Mouse (Mus musculus): ENCODE measurements around the gene Tex12. TPM values are rescaled to one million over a fixed set of nuclear protein-coding genes. Genes with fewer than 3 reads are reported as not detected.
A peak's percentile ranks its signal among the peaks of the same experiment; 100 is the strongest.

Gene Tex12
- polyA plus RNA-seq, 1 experiment from 2014 or later: 0.33 TPM

DNA sequence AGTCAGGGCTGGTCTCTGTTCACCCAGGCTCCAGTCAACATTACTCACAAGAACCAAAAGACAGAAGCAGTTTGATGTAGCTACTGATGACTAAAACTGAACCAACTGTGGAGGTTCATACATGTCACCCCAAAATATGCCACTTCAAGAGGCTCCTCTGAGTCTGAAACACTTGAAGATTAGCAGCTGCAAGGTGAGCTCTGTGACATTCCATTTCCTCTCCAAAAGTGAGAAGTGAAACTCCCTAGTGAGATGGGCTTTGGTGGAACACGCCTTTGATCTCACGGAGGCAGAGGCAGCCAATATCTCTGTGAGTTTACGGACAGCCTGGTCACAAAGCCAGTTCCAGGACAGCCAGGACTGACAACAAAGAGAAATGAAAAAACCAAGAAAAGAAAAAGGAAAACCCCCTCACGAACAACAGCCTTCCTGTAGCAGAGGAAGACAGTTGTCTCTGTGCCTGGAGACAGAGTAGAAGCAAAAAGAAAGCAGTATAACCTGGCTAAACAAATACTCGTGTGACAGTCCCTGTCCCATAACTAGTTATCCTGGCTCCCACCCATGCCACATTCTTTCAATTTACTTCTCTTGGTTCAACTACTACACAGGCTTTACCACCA is 13.2 kb downstream of the Tex12 start:
- H3K27ac ChIP-seq (replicated peaks; ENCODE audit: low read depth, low read length): no peak overlapping the region
- H3K4me2 ChIP-seq (ENCODE audit: low read length): no peak overlapping the region
- ATAC-seq (ENCODE audit: low FRiP score, low TSS enrichment) (no peak), DNase-seq (no peak)
- H3K9ac ChIP-seq (replicated peaks; ENCODE audit: low read length): no peak overlapping the region
- H3K9me3 ChIP-seq (ENCODE audit: control insufficient read depth, low read length): no peaks in the 10 kb centered on the region
- H3K4me3 ChIP-seq (replicated peaks; ENCODE audit: low read depth, low read length): no peak overlapping the region
- no peaks in the 10 kb centered on the region for H3K36me3 ChIP-seq (ENCODE audit: control insufficient read depth, insufficient read depth, low read length)
- no peaks in the 10 kb centered on the region for H3K27me3 ChIP-seq (ENCODE audit: control insufficient read depth, insufficient read depth, low read length)
- H3K4me1 ChIP-seq (ENCODE audit: control insufficient read depth, insufficient read depth, low read length): no peaks in the 10 kb centered on the region
- WGBS: 59% methylated on average over 5 of the region's 5 CpGs

DNA sequence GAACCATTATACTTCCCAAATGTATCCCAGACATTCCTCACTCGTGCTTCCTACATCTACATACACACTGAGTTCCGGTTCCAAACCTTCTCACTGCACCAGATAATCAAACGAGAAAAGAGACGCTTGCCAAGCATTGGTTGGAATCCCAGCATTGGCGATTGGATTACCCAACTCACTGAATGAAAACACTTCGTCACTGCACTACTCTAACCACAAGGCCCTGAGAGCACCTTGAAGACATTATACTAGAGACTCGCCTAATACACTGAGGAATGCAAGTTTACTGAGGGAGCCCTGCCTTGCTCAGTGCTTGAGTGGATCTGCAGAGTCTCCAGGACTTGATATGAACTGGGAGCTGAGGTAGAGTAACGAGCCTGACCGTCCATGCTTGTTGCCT is 18.7 kb downstream of the Tex12 start:
- no peak overlapping the region for H3K4me3 ChIP-seq (replicated peaks; ENCODE audit: low read depth, low read length)
- H3K9ac ChIP-seq (replicated peaks; ENCODE audit: low read length): no peak overlapping the region
- no peaks in the 10 kb centered on the region for H3K9me3 ChIP-seq (ENCODE audit: control insufficient read depth, low read length)
- ATAC-seq (ENCODE audit: low FRiP score, low TSS enrichment): no peak
- no peaks in the 10 kb centered on the region for H3K27me3 ChIP-seq (ENCODE audit: control insufficient read depth, insufficient read depth, low read length)
- H3K4me1 ChIP-seq (ENCODE audit: control insufficient read depth, insufficient read depth, low read length): no peaks in the 10 kb centered on the region
- 81% methylated on average over 9 of the region's 9 CpGs for WGBS
- H3K4me2 ChIP-seq (ENCODE audit: low read length): no peak overlapping the region
- H3K36me3 ChIP-seq (ENCODE audit: control insufficient read depth, insufficient read depth, low read length): no peaks in the 10 kb centered on the region
- H3K27ac ChIP-seq (replicated peaks; ENCODE audit: low read depth, low read length): no peak overlapping the region
- DNase-seq: no peak

DNA sequence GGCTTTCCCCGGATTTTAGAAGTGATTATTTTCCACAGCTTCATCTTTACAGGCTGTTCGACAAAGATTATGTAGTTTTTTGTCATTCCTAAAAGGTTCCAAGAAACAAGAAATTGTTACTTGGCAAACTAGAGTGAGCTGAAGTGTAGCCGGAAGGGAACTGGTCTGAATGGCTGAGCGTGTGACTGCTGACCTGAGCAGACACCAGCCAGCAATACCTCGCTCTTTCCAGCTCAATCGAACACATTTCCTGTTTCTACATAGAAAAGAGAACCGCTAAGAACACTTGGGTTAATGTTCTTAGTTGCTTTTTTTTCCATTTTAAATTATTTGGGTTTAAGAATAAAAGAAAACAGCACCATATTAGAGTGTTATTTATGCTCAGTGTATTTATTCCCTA is 21.0 kb downstream of the Tex12 start:
- Histone ChIP-seq H3K27me3 (ENCODE audit: control insufficient read depth, insufficient read depth, low read length) (no peaks in the 10 kb centered on the region), H3K9me3 (ENCODE audit: control insufficient read depth, low read length) (no peaks in the 10 kb centered on the region), H3K4me3 (replicated peaks; ENCODE audit: low read depth, low read length) (no peak overlapping the region), H3K36me3 (ENCODE audit: control insufficient read depth, insufficient read depth, low read length) (no peaks in the 10 kb centered on the region), H3K4me1 (ENCODE audit: control insufficient read depth, insufficient read depth, low read length) (no peaks in the 10 kb centered on the region), H3K4me2 (ENCODE audit: low read length) (no peak overlapping the region), H3K9ac (replicated peaks; ENCODE audit: low read length) (no peak overlapping the region), H3K27ac (replicated peaks; ENCODE audit: low read depth, low read length) (no peak overlapping the region)
- ATAC-seq (ENCODE audit: low FRiP score, low TSS enrichment) (no peak), DNase-seq (no peak)
- 73% methylated on average over 7 of the region's 7 CpGs for WGBS

DNA sequence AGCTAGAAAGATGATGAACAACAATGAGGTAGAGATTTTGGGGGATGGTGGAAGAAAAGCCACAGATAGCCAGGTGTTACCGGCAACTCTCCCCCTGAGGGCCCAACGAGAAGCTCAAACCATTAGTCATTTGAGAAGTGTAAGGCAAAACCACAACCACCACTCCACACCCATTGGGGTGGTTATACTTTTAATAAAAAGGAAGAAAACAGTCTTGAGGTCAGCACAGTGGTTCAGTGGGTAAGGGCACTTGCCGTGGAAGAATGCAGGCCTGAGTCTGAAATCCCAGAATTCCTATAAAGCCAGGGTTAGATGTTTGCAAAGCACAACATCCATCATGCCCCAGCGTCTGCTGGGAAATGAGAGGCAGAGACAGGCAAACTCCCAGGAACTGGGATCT is 23.8 kb downstream of the Tex12 start:
- Histone ChIP-seq H3K4me2 (ENCODE audit: low read length) (no peak overlapping the region), H3K9ac (replicated peaks; ENCODE audit: low read length) (no peak overlapping the region), H3K27me3 (ENCODE audit: control insufficient read depth, insufficient read depth, low read length) (no peaks in the 10 kb centered on the region), H3K36me3 (ENCODE audit: control insufficient read depth, insufficient read depth, low read length) (no peaks in the 10 kb centered on the region), H3K4me3 (replicated peaks; ENCODE audit: low read depth, low read length) (no peak overlapping the region), H3K9me3 (ENCODE audit: control insufficient read depth, low read length) (no peaks in the 10 kb centered on the region), H3K4me1 (ENCODE audit: control insufficient read depth, insufficient read depth, low read length) (no peaks in the 10 kb centered on the region), H3K27ac (replicated peaks; ENCODE audit: low read depth, low read length) (no peak overlapping the region)
- no peak for DNase-seq
- 85% methylated on average over 4 of the region's 4 CpGs for WGBS
- ATAC-seq (ENCODE audit: low FRiP score, low TSS enrichment): no peak

DNA sequence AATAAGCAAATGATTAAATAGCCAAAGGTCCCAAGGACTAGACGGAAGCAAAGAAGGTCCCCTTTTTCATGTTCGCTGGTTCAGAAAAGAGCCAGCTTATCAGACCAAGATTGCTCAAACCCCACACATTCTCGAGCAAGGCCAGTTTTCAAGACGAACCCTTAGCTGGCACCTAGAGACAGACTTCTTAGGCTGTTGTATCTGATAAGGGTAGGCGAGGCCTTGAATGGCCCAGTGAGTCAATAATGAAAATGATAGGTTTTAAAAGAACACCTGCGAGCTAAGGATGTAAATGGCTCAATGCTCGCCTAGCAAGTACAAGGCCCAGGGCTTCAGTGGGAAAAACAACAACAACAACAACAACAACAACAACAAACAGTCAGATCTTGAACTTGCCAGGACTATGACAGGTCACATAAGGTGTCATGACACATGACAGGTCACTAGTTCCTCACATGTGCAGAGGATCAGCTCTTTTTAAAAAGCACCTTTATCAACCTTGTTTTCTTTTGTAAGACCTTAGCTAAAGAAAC is 24.5 kb downstream of the Tex12 start:
- DNase-seq (no peak), ATAC-seq (ENCODE audit: low FRiP score, low TSS enrichment) (no peak)
- Histone ChIP-seq H3K4me3 (replicated peaks; ENCODE audit: low read depth, low read length) (no peak overlapping the region), H3K9ac (replicated peaks; ENCODE audit: low read length) (no peak overlapping the region), H3K27ac (replicated peaks; ENCODE audit: low read depth, low read length) (no peak overlapping the region), H3K4me1 (ENCODE audit: control insufficient read depth, insufficient read depth, low read length) (no peaks in the 10 kb centered on the region), H3K4me2 (ENCODE audit: low read length) (no peak overlapping the region), H3K36me3 (ENCODE audit: control insufficient read depth, insufficient read depth, low read length) (no peaks in the 10 kb centered on the region), H3K27me3 (ENCODE audit: control insufficient read depth, insufficient read depth, low read length) (no peaks in the 10 kb centered on the region), H3K9me3 (ENCODE audit: control insufficient read depth, low read length) (no peaks in the 10 kb centered on the region)
- WGBS: 80% methylated on average over 7 of the region's 7 CpGs

DNA sequence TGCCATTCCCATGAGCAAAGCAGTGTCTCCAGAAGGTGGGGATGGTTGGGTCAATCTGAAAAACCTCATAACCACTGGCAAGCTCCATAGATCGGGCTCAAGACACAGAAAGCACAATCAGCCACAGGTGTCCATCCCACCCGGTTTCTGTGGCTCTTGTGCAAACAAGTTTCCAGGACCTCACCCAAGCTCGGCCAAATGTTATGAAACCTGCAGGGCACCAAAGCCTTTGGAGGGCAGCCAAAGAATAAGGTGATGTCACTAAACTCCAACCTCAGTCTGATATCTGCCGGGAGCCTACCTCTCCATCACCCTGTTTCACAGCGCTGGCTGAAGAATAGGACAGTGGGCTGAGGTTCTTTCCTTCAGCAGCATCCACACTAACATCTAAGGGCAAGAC is 25.2 kb downstream of the Tex12 start:
- Histone ChIP-seq H3K9me3 (ENCODE audit: control insufficient read depth, low read length) (no peaks in the 10 kb centered on the region), H3K4me1 (ENCODE audit: control insufficient read depth, insufficient read depth, low read length) (no peaks in the 10 kb centered on the region), H3K4me2 (ENCODE audit: low read length) (no peak overlapping the region), H3K27me3 (ENCODE audit: control insufficient read depth, insufficient read depth, low read length) (no peaks in the 10 kb centered on the region), H3K9ac (replicated peaks; ENCODE audit: low read length) (no peak overlapping the region), H3K4me3 (replicated peaks; ENCODE audit: low read depth, low read length) (no peak overlapping the region), H3K36me3 (ENCODE audit: control insufficient read depth, insufficient read depth, low read length) (no peaks in the 10 kb centered on the region), H3K27ac (replicated peaks; ENCODE audit: low read depth, low read length) (no peak overlapping the region)
- ATAC-seq (ENCODE audit: low FRiP score, low TSS enrichment): no peak
- no peak for DNase-seq
- WGBS: 89% methylated on average over 5 of the region's 5 CpGs

DNA sequence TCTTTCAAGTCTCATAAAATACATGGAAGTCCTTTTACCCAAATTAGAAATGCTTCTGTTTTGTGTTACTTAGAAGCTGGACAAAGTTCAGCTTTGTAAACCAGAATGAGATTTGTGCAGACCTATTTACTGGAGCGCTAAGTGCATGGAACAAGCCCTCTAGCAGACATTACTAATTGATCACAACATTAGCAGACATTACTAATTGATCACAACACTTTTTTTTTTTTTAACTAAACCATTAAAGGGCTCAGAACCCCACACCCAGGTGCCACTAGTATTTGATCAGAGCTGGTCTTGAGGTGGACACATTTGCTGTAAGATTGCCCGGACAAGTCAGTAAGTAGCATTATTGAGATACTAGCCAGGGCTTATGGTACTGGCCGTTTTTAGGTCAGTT is 27.3 kb downstream of the Tex12 start:
- Histone ChIP-seq H3K36me3 (ENCODE audit: control insufficient read depth, insufficient read depth, low read length) (no peaks in the 10 kb centered on the region), H3K9me3 (ENCODE audit: control insufficient read depth, low read length) (no peaks in the 10 kb centered on the region), H3K4me1 (ENCODE audit: control insufficient read depth, insufficient read depth, low read length) (no peaks in the 10 kb centered on the region), H3K4me3 (replicated peaks; ENCODE audit: low read depth, low read length) (no peak overlapping the region), H3K9ac (replicated peaks; ENCODE audit: low read length) (no peak overlapping the region), H3K27ac (replicated peaks; ENCODE audit: low read depth, low read length) (no peak overlapping the region), H3K4me2 (ENCODE audit: low read length) (no peak overlapping the region), H3K27me3 (ENCODE audit: control insufficient read depth, insufficient read depth, low read length) (no peaks in the 10 kb centered on the region)
- ATAC-seq (ENCODE audit: low FRiP score, low TSS enrichment): no peak
- no peak for DNase-seq
- 83% methylated on average over 3 of the region's 3 CpGs for WGBS

DNA sequence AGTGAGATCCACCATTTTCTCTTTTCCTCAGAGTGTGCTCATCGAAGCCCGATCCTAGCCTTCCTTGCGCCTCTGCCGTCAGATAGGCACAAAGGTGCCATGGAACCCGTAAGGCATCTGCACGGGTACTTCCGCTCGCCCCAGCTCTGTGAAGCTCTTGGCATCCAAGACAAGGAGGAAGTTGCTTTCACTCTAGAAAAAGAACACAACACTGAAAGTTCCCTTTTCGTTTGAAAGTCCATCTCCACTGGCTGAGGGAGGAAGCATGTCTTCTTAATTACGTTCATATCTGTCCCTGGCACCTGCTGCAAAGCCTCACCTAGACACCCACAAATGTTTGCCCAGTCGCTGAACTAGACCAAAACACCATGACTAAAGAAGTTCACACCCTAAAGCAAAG is 27.8 kb downstream of the Tex12 start:
- Histone ChIP-seq H3K4me1 (ENCODE audit: control insufficient read depth, insufficient read depth, low read length) (no peaks in the 10 kb centered on the region), H3K9me3 (ENCODE audit: control insufficient read depth, low read length) (no peaks in the 10 kb centered on the region), H3K9ac (replicated peaks; ENCODE audit: low read length) (no peak overlapping the region), H3K36me3 (ENCODE audit: control insufficient read depth, insufficient read depth, low read length) (no peaks in the 10 kb centered on the region), H3K27me3 (ENCODE audit: control insufficient read depth, insufficient read depth, low read length) (no peaks in the 10 kb centered on the region), H3K4me2 (ENCODE audit: low read length) (no peak overlapping the region), H3K27ac (replicated peaks; ENCODE audit: low read depth, low read length) (no peak overlapping the region), H3K4me3 (replicated peaks; ENCODE audit: low read depth, low read length) (no peak overlapping the region)
- 85% methylated on average over 11 of the region's 11 CpGs for WGBS
- ATAC-seq (ENCODE audit: low FRiP score, low TSS enrichment) (no peak), DNase-seq (no peak)

DNA sequence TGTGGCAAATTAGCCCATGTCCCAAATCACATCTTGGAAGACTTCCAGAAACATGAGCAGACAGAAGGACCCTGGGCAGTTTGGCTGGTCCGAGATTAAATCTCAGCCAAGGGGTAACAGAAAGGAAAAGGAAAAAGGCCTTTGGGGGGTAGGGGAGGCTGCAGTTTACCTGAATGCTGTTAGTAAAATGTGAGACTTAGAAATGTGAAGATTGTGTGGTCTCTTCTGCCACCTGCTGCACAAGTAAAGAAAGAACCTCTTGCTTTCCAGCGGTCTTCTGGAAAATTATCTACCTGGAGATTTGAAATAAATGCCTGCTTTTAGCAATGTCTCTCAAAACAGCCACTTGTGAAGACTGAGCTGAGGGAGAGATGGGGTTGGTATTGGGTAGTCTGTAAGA is 30.2 kb downstream of the Tex12 start:
- H3K27ac ChIP-seq (replicated peaks; ENCODE audit: low read depth, low read length): no peak overlapping the region
- no peak overlapping the region for H3K9ac ChIP-seq (replicated peaks; ENCODE audit: low read length)
- H3K9me3 ChIP-seq (ENCODE audit: control insufficient read depth, low read length): no peaks in the 10 kb centered on the region
- WGBS: 31% methylated on average over 2 of the region's 2 CpGs
- peaks cover 5% of the 10 kb centered on the region; the same call in 1 of the 2 replicates for H3K4me1 ChIP-seq (ENCODE audit: control insufficient read depth, insufficient read depth, low read length)
- H3K27me3 ChIP-seq (ENCODE audit: control insufficient read depth, insufficient read depth, low read length): no peaks in the 10 kb centered on the region
- no peaks in the 10 kb centered on the region for H3K36me3 ChIP-seq (ENCODE audit: control insufficient read depth, insufficient read depth, low read length)
- ATAC-seq (ENCODE audit: low FRiP score, low TSS enrichment) (no peak), DNase-seq (peak; percentile 74)
- no peak overlapping the region for H3K4me3 ChIP-seq (replicated peaks; ENCODE audit: low read depth, low read length)
- no peak overlapping the region for H3K4me2 ChIP-seq (ENCODE audit: low read length)

Measured in midbrain, embryonic 14.5 days (tissue).